Mouse (Mus musculus): ENCODE data around the gene 1700020N01Rik.

Gene 1700020N01Rik

DNA sequence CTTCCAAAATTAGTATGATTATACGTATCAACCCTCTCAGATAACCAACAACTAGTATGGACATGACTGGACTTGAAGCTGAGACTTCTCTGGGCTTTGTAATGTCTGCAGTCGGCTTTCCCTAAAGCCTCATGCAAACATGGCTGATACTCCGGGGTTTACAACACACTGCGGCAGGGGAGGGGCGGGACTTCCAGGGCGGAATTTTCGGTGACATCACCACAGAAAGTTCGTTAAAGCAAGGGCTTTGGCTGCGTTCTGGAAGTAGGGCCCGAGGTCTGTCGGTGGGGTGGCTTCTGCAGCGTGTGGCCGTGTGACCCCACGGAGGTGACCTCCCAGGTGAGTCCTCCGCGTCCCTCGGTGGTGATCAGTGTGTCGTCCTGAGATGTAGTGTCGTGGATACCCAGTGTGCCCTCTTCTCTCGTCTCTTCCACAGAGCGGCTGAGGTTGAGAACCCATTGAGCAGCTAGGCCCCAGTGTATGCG, at the start of gene 1700020N01Rik:
1700020N01Rik (plus strand) TSS at position 250 of the 485 bp plus-strand sequence.
- no peak for DNase-seq

DNA sequence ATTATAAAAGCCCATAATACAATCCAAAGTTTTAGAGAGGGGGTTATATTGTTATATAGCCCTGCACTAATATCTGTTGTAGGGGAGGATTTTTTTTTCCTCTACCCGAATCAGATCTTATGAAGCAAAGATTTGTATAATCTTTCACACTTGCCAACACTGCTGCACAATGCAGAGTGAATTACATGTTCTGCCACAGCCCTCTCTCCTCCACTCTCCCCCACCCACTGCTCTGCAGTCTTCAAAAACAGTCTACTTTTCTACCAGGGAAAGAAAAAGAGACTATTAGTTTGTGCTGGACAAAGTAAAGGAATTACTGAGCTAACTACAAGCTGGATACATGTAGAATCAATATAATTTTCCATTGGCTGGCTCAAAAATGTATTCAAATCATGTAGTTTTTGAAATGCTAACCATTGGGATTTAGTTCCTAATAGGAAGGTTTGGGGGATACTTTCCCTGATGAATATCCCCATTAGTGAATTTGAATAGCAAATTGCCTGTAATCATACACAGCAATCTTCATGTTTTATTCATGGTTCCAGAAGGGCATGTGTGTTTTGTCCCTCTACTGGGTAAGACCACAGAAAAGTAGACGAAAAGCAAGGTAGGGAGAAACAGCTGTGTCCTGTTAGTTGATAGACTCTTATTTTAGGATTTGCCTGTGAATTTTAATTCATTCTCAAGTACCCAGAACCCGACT, 49.2 kb upstream of the 1700020N01Rik start:
- no peak for DNase-seq

DNA sequence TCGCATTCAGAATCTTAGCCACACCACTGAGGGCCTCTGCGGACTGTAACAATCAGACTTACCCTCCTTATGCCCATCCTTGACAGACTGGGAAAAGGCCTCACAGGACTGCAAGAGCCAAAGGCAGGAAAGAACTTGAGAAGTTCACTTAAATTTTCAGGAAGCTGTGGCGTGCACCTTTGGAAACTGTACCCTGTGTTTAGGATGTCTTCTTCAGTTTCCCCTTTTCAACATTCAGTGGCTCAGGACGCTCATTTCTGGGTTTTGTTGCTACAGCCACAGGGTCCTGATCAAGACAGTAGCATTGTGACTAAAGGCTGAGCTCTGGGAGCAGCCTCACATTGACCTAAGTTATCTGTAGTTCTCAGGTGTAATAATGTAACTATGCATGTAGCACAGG, 48.2 kb upstream of the 1700020N01Rik start:
- DNase-seq, result no peak

DNA sequence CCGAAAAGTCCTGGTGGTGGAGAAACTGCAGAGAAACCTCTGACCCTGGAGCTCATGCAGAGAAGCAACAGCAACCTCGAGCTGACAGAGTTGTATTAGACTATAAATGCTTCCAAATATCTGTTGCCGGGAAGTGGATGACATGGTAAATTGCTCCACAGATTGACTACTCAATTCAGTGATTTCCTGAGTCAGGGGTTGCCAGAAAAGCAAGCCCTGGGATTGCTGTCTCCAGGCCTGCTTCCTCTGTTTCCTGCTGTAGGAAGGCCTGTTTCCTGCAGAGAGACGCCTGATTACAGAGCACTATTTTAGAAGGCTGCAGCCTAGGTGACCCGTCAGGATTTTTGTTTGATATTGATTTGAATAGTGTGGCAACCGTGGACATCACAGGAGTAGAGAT, 47.5 kb upstream of the 1700020N01Rik start:
- no peak for DNase-seq

DNA sequence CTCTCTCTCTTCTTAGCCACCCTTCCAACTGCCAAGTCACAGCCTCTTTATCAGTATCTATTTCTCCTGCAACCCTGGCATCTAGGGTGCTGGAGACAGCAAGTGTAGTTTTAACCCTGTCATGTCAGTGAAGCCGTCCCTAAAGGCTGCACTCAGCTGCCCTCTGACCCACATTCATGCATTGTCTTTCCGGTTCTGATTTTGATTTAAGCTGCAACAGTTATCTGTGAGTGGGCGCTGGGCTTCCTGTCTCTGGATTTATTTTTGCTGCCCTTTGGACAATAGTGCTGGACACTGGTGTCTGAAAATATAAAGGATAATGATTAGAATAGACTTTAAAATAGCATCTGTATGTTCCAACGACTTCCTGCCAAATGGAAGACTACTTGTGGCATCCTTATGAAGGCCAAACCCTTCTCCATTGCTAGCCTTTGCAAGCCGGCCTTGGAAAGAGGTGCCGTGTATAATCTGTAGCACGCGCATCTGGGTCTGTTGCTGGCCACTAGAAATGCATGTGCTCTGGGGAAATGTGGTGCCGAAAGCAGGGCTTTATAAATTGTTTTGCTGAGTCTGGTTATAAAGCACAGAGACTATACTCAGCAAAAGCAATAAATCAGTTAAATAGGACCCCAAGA, 44.0 kb upstream of the 1700020N01Rik start:
- DNase-seq, result no peak

DNA sequence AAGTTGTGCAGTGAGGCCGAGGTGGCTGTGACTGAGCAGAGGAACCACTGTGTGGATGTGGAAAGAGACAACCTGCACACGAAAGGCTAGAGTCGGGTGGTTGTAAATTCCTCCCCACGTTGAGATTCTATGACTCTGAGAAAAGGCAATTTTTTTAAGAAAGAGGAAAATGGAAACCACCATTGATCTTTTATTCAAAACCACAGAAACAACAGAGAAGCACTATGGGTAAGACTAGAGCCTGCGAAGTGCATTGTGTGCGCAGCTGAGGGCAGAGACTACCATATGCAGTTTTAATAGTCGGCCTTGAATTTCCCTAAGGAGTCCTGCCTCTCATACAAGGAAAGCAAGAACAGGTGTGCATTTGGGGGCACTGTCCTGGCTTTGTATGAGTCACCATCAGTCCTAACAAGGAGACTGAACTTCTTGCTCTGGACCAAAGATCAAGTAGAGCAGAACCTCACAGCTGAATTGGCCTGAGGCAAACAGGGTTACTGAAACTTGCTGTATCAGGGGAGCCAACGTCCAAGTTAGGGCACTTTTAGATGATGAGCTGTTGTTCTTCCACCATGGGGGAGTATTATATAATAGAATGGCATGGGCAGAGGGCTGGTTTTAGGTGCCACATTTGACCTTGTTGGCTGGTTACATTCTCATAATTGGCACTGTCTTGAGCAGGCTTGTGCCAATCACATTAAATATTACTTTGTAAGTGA, 39.8 kb upstream of the 1700020N01Rik start:
- DNase-seq, result no peak

DNA sequence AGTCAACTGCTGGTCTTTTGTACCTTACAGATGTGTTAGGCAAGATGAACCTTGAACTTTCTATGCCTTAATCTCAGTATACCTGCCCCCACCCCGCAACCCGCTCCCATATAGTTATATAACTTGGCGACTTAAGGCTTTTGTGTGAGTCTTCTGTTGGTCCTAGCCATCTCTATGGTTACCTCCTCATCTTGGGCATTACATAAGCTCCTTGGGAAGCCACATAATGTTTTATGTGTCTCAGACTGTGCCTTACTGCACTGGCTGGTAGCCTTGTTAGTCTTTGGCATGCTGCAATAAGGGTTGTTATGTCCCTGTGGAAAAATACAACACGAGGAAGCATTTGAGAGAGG, 39.3 kb upstream of the 1700020N01Rik start:
- DNase-seq, result no peak

DNA sequence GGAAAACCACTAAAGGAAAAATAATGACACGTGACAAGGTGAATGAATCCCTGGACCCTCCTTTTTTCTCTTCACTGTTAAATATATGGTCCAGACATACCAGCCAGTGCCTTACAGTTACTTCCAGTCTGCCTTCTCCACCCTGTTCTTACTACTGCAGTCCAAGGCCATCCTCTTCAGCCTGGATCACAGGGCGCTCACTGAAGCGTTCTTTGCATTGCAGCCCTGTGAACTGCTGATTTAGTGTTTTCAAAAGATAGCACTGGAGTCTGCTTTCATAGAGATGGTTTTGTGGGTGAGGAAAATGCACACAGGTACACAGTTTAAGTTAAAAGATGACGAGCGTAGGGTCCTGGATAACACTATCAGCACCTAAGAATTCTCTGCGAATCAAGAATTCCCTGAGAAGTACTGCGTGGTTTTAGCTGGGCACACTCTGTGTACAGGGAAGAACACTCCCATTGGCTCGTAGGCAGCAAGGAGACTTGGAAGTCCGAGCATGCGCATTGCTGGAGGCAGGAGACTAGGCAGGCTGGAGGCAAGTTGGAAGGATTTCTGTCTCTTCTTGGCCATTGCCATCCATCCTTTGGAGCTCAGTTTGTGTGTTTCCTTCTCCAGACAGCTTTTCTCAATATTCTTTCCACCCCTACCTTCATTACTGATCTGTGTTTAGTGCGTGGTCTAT, 37.9 kb upstream of the 1700020N01Rik start:
- no peak for DNase-seq

DNA sequence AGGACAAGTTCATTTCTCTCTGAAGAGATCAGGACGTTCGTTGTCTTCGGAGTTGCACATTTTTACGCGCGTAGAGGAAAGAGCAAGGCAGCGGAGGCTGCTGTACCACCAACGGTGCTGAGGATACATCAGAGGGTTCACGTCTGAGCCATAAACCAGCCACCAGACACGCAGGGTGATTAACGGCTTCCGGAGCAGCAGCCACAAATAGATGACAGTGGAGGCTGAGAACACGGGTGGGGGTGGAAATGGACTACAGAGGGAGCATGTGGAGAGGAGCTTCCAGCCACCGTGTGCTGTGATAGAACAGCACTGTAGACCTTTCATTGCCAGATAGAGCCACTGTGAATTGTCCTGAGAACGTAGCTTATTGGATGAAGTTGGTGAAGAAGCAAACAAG, 33.2 kb upstream of the 1700020N01Rik start:
- DNase-seq, result no peak

DNA sequence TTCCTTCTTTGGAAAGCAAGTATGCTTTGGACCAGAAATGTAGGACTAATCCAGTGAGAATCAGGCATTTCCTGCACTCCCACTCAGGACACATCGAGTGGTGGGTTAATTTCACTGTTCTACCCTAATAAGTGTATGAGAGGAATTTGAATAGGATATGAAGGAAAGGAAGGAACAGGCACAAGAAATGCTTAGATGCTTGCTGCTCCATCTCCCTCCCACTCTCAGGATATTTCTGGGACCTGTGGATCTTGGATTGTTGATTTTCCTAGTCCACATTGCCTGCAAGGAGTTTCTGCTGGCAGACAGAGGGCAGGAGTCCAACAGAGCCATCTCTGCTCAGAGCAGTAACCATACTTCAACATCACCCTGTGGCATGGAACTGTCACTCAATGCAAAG, 31.8 kb upstream of the 1700020N01Rik start:
- no peak for DNase-seq

DNA sequence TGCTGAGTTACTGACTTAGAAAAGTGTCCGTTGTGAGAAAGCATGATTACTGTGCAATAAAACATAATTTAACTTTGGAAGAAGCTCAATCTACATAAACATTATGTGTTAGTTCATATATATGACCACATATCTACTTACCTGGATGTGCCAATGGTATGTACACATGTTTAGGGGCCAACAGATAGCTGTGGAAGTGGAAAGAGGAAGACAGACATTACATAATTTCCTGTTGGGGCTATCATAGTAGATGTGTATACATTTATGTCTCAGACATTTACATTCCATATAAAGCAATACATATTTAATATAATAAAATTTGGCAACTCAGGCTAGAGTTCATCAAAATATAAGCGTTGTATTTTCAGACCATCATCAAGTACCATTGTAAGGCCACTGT, 29.5 kb upstream of the 1700020N01Rik start:
- no peak for DNase-seq

DNA sequence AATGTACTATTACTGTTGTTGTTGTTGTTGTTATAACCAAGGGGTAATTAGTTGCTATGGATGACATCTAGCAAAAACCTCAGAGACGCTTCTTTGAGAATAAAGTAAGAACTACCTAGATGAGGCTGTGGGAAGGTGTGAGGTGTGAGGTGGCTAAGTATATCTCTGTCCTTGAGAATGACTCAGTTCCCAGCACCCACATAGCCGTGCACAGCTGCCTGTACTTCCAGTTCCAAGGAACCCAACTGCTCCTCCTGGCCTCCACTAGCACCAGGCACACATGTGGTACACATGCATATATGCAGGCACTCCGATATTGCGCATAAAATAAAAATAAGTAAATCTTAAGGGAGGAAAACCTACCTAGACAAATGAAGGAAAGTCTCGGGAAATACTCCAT, 28.8 kb upstream of the 1700020N01Rik start:
- no peak for DNase-seq

DNA sequence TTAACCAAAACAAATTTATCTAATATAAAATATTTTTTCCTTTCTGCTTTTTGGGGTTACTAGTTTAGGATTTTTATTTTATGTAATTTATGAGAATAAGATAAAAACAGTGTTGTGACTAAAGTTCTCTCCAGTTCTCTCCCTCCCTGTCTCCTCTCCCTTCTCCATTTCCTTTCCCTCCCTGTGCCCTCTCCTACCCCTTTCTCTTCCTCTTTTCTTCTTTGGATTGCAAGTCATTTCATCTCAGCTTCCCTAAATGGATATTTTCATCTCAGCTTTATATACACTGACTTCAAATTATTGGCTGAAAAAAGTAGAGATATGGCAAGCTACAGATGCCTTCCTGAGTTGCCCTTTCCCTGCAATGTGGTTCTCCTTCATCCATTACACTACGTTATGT, 26.9 kb upstream of the 1700020N01Rik start:
- DNase-seq, result no peak

DNA sequence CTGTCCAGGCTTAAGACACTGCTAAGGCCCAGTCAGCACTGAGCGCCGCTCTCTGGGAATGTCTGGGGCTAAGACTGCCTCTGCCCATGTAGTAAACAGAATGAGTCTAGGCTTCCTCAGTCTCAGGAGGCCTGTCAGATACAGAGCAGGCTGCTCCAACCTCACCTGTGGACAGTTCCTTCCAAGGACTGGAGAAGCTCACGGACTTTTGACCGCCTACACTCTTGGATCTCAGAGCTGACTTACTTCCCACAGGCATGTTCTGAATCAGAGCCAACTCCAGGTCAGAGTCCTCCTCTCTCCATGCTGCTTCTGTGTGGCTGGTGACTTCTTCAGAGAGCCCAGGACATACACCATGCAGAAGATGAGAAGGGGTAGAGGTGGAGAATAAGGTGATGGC, 21.3 kb upstream of the 1700020N01Rik start:
- no peak for DNase-seq

DNA sequence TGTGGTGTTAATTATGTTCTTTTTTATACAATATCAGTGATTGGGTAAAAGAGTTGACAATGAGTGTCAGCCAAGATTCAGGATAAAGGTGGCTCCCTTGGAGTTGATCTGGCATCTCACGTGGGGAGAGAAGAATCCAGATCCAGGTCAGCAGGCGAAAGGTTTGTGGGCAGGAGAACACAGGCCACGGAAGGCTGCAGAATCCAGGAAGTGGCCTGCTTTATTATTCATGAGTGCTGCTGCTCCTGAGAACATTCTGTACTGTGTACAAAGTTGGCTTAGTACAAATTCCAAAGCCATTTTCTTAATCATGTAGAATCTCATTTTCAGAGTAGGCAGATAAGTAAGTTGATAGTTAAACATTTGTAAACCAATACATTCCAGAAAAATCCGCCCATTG, 19.2 kb upstream of the 1700020N01Rik start:
- no peak for DNase-seq

DNA sequence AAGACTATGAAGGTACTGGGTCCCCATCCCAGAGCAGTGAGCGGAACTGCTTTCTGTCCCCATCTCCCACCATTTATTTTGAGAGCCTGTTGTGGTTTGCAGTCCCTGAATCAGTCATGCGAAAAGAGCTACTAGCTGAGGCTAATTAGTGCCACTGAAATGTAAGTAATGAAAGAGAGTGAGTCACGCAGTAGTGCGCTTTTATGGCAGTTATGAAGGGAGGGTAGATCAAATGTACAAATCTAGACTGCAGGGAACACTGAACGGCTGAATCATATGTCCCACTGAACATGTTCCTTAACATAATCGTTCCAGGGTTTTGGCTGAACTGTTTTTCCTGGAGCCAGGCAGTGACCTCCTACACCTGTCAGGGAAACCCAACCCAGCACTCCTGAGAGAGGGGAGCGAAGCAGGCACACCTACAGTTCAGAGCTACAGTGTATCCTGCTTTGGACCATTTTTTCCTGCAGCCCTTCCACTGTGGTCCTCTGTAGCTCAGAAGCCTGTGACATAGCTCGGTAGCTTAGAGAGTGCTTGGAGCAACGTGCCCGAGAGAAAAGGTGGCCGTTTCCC, 17.1 kb upstream of the 1700020N01Rik start:
- no peak for DNase-seq

DNA sequence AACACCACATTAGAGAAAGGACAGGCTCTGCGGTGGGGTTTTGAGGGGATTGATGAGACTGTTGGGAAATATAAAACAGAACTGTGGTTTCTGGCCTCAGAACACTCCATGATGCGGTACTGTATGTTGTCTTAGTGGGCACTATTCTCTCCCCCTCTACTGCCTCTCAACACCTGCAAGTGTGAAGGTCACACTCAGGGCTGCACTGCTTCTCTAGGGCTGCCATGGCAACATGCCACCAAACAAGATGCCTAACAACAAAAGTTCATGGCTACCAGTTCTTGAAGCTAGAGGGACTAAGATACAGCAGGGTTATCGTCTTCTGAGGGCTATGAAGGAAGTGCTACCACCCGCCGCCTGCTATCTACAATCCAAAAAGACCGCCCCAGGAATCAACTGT, 15.1 kb upstream of the 1700020N01Rik start:
- DNase-seq, result no peak

DNA sequence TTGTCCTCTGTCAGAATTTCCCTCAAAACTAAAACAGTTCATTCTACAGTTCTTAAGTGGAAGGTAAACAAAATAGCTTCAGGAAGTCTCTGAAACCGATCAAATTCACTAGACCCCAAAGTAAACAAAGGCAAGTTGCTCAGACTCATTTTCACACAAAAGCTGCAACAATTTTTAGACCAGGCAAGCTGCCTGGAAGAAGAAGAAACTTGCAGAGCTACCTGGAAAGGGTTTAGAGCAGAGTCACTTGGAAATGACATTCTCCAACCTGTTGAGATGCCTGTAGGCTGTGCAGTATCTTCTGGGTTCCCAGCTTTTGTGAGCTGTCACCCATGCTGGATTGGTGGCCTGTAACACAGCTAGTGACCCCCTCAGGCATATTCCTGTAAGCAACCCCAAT, 11.4 kb upstream of the 1700020N01Rik start:
- no peak for DNase-seq

DNA sequence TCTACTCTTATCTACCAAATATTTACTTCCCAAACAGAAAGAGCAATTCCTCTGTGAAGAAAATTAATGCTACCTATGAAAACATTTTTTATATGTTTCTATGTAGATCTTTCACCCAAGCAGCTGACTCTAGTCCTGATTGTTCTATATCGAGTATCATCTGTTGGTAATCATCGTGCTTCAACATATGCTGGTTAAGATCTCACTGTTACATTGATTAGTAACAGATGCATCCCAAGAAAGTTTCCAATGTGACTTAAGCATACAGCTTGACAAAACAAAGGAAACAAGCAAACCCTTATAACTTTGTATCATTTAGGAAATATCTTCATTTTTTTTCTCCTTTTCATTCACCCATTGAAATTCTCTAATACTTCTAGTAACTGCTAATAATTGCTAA, 5.9 kb upstream of the 1700020N01Rik start:
- no peak for DNase-seq

DNA sequence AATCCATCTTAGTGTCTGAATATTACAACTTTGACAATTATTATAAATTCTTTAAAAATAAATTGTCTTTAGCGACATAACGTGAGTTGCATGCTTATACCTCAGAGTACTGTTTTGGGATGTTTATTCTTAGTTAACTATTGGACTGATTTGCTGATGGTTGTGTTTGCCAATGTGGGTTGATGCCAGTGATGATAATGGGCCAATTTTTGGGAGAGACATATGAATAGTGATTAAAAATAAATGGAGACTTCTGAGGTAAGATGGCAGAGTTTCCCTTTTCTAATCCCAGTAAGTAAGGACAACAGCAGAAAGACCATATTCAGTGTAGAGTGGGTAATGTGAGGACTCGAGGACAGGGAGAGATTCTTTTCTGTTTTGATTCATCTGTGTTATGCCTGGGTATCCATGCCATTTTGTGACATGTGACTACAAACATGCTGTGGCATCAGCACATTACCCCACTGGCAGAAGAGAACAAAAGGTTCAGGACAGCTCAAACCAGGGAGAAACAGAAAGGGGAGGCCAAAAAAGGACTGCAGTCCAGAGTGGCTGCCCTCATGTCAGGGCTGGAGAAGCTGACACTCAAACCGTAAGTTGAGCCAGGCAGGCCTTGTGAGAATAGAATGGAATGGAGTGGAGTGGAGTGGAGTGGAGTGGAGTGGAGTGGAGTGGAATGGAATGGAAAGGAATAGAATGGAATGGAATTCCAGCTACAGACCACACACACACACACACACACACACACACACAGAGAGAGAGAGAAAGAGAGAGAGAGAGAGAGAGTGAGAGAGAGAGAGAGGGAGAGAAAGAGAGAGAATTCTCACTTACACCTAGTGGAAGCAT, 4.7 kb upstream of the 1700020N01Rik start:
- DNase-seq, result no peak

DNA sequence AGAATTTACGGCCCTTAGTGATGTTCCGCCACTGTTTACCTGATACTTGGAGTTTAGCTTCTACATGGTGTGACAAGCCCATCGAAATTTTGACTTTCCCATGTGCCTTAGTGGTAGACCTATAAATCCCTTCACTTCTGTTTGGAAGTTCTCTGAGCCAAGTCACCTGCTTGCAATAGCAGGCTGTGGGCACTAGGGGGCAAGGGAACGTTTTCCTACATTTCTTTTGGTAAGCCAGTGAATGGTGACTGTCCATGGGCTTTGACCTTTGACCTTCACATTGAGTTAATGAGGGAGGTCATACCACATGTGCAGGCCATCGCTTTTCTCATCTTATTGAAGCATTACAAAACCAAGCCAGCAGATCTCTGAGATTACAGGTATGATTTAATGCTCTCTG, 8.0 kb downstream of the 1700020N01Rik start:
- peak; percentile 69 for DNase-seq

DNA sequence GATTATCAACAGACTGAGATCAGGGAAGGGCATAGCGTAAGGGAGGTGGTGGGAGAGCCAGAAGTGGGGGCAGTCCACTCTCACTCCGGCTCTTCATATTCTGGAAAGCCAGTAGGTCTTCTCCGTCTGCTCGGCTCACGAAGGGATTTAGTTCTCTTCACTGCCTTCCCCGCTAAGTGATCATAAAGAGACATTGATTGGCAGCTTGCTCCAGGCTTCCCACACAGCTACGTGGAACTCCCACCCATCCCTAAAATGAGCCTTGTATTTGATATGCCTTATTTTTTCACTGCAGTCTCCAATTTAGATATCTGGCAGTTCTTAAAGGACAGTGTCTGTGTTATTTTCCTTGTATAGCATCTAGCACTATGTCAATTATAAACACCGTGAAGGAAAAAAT, 11.5 kb downstream of the 1700020N01Rik start:
- no peak for DNase-seq
